Mouse (Mus musculus): ENCODE results near the gene Ubqln1. TPM values are rescaled to one million over a fixed set of nuclear protein-coding genes. Genes with fewer than 3 reads are reported as not detected.

The Ubqln1 gene
- polyA plus RNA-seq, 1 experiment from 2014 or later: 139 TPM

GRCm38 (mm10) chr13:58197211-58197610 is 18.2 kb downstream of the Ubqln1 start:
- no peak overlapping the region for H3K4me3 ChIP-seq
- ATAC-seq (replicated peaks): no peak
- WGBS: 90% methylated on average over 3 of the region's 3 CpGs

GRCm38 (mm10) chr13:58194908-58195307 is 20.5 kb downstream of the Ubqln1 start:
- H3K27me3 ChIP-seq (replicated peaks): no peaks in the 10 kb centered on the region
- no peak overlapping the region for H3K27ac ChIP-seq
- H3K4me2 ChIP-seq: no peak overlapping the region
- H3K36me3 ChIP-seq (replicated peaks): peaks cover 28% of the 10 kb centered on the region
- no peaks in the 10 kb centered on the region for H3K4me1 ChIP-seq
- 85% methylated on average over 3 of the region's 3 CpGs for WGBS
- no peak overlapping the region for H3K4me3 ChIP-seq
- no peak overlapping the region for H3K9ac ChIP-seq
- ATAC-seq (replicated peaks): no peak
- H3K9me3 ChIP-seq: no peaks in the 10 kb centered on the region; the same call in 1 of the 2 replicates

More at GRCm38 (mm10) chr13:58197211-58197610, 18.2 kb downstream of the Ubqln1 start:
- no peaks in the 10 kb centered on the region for H3K4me1 ChIP-seq
- H3K9me3 ChIP-seq: no peaks in the 10 kb centered on the region; the same call in 1 of the 2 replicates
- no peak overlapping the region for H3K27ac ChIP-seq
- H3K9ac ChIP-seq: no peak overlapping the region
- no peaks in the 10 kb centered on the region for H3K27me3 ChIP-seq (replicated peaks)
- no peak overlapping the region for H3K4me2 ChIP-seq
- peaks cover 11% of the 10 kb centered on the region for H3K36me3 ChIP-seq (replicated peaks)

- peaks cover 28% of the 10 kb centered on the region for H3K36me3 ChIP-seq (replicated peaks)
- WGBS: 97% methylated on average over 3 of the region's 3 CpGs
- no peak overlapping the region for H3K27ac ChIP-seq
- H3K4me1 ChIP-seq: no peaks in the 10 kb centered on the region
- H3K4me2 ChIP-seq: no peak overlapping the region
- no peak overlapping the region for H3K9ac ChIP-seq
- H3K9me3 ChIP-seq: no peaks in the 10 kb centered on the region; the same call in 1 of the 2 replicates
- no peak for ATAC-seq (replicated peaks)
- no peak overlapping the region for H3K4me3 ChIP-seq
- no peaks in the 10 kb centered on the region for H3K27me3 ChIP-seq (replicated peaks)
Observed at GRCm38 (mm10) chr13:58193221-58193620, 22.2 kb downstream of the Ubqln1 start.

GRCm38 (mm10) chr13:58192146-58192545 is 23.3 kb downstream of the Ubqln1 start:
- H3K27me3 ChIP-seq (replicated peaks): no peaks in the 10 kb centered on the region
- H3K27ac ChIP-seq: no peak overlapping the region
- peaks cover 24% of the 10 kb centered on the region for H3K36me3 ChIP-seq (replicated peaks)
- no peak overlapping the region for H3K4me3 ChIP-seq
- no peak overlapping the region for H3K4me2 ChIP-seq
- ATAC-seq (replicated peaks): no peak
- H3K4me1 ChIP-seq: no peaks in the 10 kb centered on the region
- 95% methylated on average over 6 of the region's 6 CpGs for WGBS
- H3K9ac ChIP-seq: no peak overlapping the region
- no peaks in the 10 kb centered on the region for H3K9me3 ChIP-seq

GRCm38 (mm10) chr13:58191516-58191915 is 23.9 kb downstream of the Ubqln1 start:
- H3K27ac ChIP-seq: no peak overlapping the region
- H3K36me3 ChIP-seq (replicated peaks): peaks cover 23% of the 10 kb centered on the region
- H3K4me3 ChIP-seq: no peak overlapping the region
- 99% methylated on average over 14 of the region's 14 CpGs for WGBS
- ATAC-seq (replicated peaks): no peak
- H3K4me2 ChIP-seq: no peak overlapping the region
- H3K9ac ChIP-seq: no peak overlapping the region
- no peaks in the 10 kb centered on the region for H3K4me1 ChIP-seq
- H3K9me3 ChIP-seq: no peaks in the 10 kb centered on the region
- H3K27me3 ChIP-seq (replicated peaks): no peaks in the 10 kb centered on the region

GRCm38 (mm10) chr13:58189473-58189872 is 26.0 kb downstream of the Ubqln1 start:
- Histone ChIP-seq H3K4me1 (no peaks in the 10 kb centered on the region), H3K9me3 (no peaks in the 10 kb centered on the region), H3K27ac (no peak overlapping the region), H3K4me2 (no peak overlapping the region), H3K36me3 (replicated peaks) (peaks cover 24% of the 10 kb centered on the region), H3K27me3 (replicated peaks) (no peaks in the 10 kb centered on the region), H3K9ac (no peak overlapping the region), H3K4me3 (no peak overlapping the region)
- no peak for ATAC-seq (replicated peaks)
- WGBS: 81% methylated on average over 5 of the region's 5 CpGs

- Histone ChIP-seq H3K36me3 (replicated peaks) (peaks cover 24% of the 10 kb centered on the region), H3K27me3 (replicated peaks) (no peaks in the 10 kb centered on the region), H3K4me2 (no peak overlapping the region), H3K9me3 (no peaks in the 10 kb centered on the region), H3K27ac (no peak overlapping the region), H3K4me1 (no peaks in the 10 kb centered on the region), H3K9ac (no peak overlapping the region), H3K4me3 (no peak overlapping the region)
- WGBS: 71% methylated on average over 4 of the region's 4 CpGs
- peak; percentile 37; the same call in 1 of the 2 replicates for ATAC-seq (replicated peaks)
Observed at GRCm38 (mm10) chr13:58188412-58188811, 27.0 kb downstream of the Ubqln1 start.

GRCm38 (mm10) chr13:58187751-58188150 is 27.7 kb downstream of the Ubqln1 start:
- Histone ChIP-seq H3K9me3 (no peaks in the 10 kb centered on the region), H3K4me1 (no peaks in the 10 kb centered on the region), H3K9ac (no peak overlapping the region), H3K4me3 (no peak overlapping the region), H3K27me3 (replicated peaks) (no peaks in the 10 kb centered on the region), H3K4me2 (no peak overlapping the region), H3K27ac (no peak overlapping the region), H3K36me3 (replicated peaks) (peaks cover 24% of the 10 kb centered on the region)
- no peak for ATAC-seq (replicated peaks)
- 87% methylated on average over 3 of the region's 3 CpGs for WGBS

- Histone ChIP-seq H3K9ac (no peak overlapping the region), H3K27ac (no peak overlapping the region)
- WGBS: 68% methylated on average over 8 of the region's 8 CpGs
Observed at GRCm38 (mm10) chr13:58186281-58186680, 29.2 kb downstream of the Ubqln1 start.

GRCm38 (mm10) chr13:58184111-58184510 is 31.3 kb downstream of the Ubqln1 start:
- Histone ChIP-seq H3K36me3 (replicated peaks) (0 out of 2 replicates have a peak, but pooled peaks cover 10% of the 10 kb centered on the region), H3K27ac (no peak overlapping the region), H3K9me3 (no peaks in the 10 kb centered on the region), H3K4me2 (no peak overlapping the region), H3K4me3 (no peak overlapping the region), H3K27me3 (replicated peaks) (no peaks in the 10 kb centered on the region), H3K9ac (no peak overlapping the region), H3K4me1 (no peaks in the 10 kb centered on the region)
- 84% methylated on average over 3 of the region's 3 CpGs for WGBS
- no peak for ATAC-seq (replicated peaks)

More at GRCm38 (mm10) chr13:58186281-58186680, 29.2 kb downstream of the Ubqln1 start:
- Histone ChIP-seq H3K9me3 (no peaks in the 10 kb centered on the region), H3K4me1 (no peaks in the 10 kb centered on the region), H3K27me3 (replicated peaks) (no peaks in the 10 kb centered on the region), H3K4me3 (no peak overlapping the region), H3K36me3 (replicated peaks) (peaks cover 16% of the 10 kb centered on the region), H3K4me2 (no peak overlapping the region)
- ATAC-seq (replicated peaks): no peak

GRCm38 (mm10) chr13:58181607-58182551 is 33.6 kb downstream of the Ubqln1 start:
- H3K9me3 ChIP-seq: no peaks in the 10 kb centered on the region
- no peak overlapping the region for H3K4me3 ChIP-seq
- H3K4me1 ChIP-seq: no peaks in the 10 kb centered on the region
- no peak overlapping the region for H3K9ac ChIP-seq
- WGBS: 91% methylated on average over 14 of the region's 14 CpGs
- H3K27me3 ChIP-seq (replicated peaks): no peaks in the 10 kb centered on the region
- no peak for ATAC-seq (replicated peaks)
- H3K36me3 ChIP-seq (replicated peaks): peaks cover 15% of the 10 kb centered on the region; the same call in 1 of the 2 replicates
- no peak overlapping the region for H3K4me2 ChIP-seq
- no peak overlapping the region for H3K27ac ChIP-seq

- 81% methylated on average over 9 of the region's 9 CpGs for WGBS
- ATAC-seq (replicated peaks): no peak
- no peak overlapping the region for H3K27ac ChIP-seq
Observed at GRCm38 (mm10) chr13:58177511-58178208, 37.8 kb downstream of the Ubqln1 start.

More at GRCm38 (mm10) chr13:58177511-58178208, 37.8 kb downstream of the Ubqln1 start:
- Histone ChIP-seq H3K9ac (no peak overlapping the region), H3K9me3 (no peaks in the 10 kb centered on the region), H3K4me2 (no peak overlapping the region), H3K4me1 (no peaks in the 10 kb centered on the region), H3K4me3 (no peak overlapping the region), H3K36me3 (replicated peaks) (peaks cover 16% of the 10 kb centered on the region; the same call in 1 of the 2 replicates), H3K27me3 (replicated peaks) (no peaks in the 10 kb centered on the region)

Measured in midbrain, embryonic 15.5 days (tissue).